Mouse (Mus musculus) kidney, embryonic 14.5 days (tissue): ENCODE measurements at regions not wholly inside any gene's neighbourhood (a gene's known extent, or its start where the extent isn't known, plus 50 kb on each side); places are given as distances from the start of the nearest gene placed in this dataset.
A peak's percentile ranks its signal among the peaks of the same experiment; 100 is the strongest.

ENCODE experiments used
- ATAC-seq: fragments of 200-750 bp; cut with Nextera tagmentation; 2 replicates; pipeline ENCODE4 v1.8.0; 2017; ENCODE audit warnings: moderate number of reproducible peaks, mild to moderate bottlenecking, moderate TSS enrichment, moderate library complexity; ENCODE audit not compliant: low FRiP score, low TSS enrichment
- H3K27ac ChIP-seq: fragments of 300-500 bp; sonication (generic); 2 replicates; pipeline ENCODE4 v1.5.1; 2014; ENCODE audit warnings: low read depth, mild to moderate bottlenecking, low read length, moderate library complexity, mixed read lengths
- H3K27me3 ChIP-seq: fragments of 300-500 bp; sonication (generic); 2 replicates; pipeline ENCODE4 v1.6.1; 2014; ENCODE audit warnings: mild to moderate bottlenecking, low read length; ENCODE audit not compliant: control insufficient read depth, insufficient read depth
- H3K36me3 ChIP-seq: fragments of 300-500 bp; sonication (generic); 2 replicates; pipeline ENCODE4 v1.6.1; 2014; ENCODE audit warnings: low read length, mixed read lengths; ENCODE audit not compliant: control insufficient read depth, insufficient read depth
- H3K4me1 ChIP-seq: fragments of 300-500 bp; sonication (generic); 2 replicates; pipeline ENCODE4 v1.6.1; 2014; ENCODE audit warnings: low read length, mixed read lengths; ENCODE audit not compliant: control insufficient read depth, insufficient read depth
- H3K4me2 ChIP-seq: fragments of 300-500 bp; sonication (generic); replicated peaks from 2 replicates; pipeline ENCODE4 v1.6.1; 2014; ENCODE audit warnings: low read depth, mild to moderate bottlenecking, low read length
- H3K4me3 ChIP-seq: fragments of 300-500 bp; sonication (generic); 2 replicates; pipeline ENCODE4 v1.5.1; 2014; ENCODE audit warnings: mild to moderate bottlenecking, low read length
- H3K9ac ChIP-seq: fragments of 300-500 bp; sonication (generic); 2 replicates; pipeline ENCODE4 v1.6.1; 2014; ENCODE audit warnings: low read depth, mild to moderate bottlenecking, low read length, moderate library complexity
- H3K9me3 ChIP-seq: fragments of 300-500 bp; sonication (generic); 2 replicates; pipeline ENCODE4 v1.6.1; 2016; ENCODE audit warnings: low read length; ENCODE audit not compliant: control insufficient read depth
- WGBS: fragments of 180-500 bp; shearing (Covaris S2); extraction: QIAGEN DNeasy Blood & Tissue Kit; methylation state at CpG from one replicate; pipeline ENCODE4 v1.1.7; 2014; 5-methylcytosine and 5-hydroxymethylcytosine counted together

DNA sequence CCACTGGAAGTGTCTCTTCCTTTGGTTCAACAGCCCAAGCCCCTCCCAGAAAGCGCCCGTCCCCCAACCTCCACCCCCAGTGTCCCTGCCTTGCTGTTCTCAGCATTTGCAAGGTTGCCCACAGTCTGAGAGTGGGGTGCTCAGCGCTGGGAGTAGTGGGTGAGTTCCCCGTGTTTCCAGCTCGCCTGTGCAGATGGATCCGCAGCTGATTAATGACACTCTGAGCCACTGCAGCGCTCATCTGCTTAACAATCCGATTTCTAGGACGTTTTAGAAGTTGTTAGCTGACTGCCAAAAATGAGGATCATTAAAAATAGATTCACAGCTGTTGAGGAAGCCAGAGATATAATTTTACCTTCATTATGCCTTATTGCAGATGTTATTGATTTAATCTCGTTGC lies 280.0 kb upstream of the Npvf start:
- Histone ChIP-seq H3K9me3 (no peaks in the 10 kb centered on the region), H3K9ac (no peak overlapping the region), H3K27me3 (no peaks in the 10 kb centered on the region), H3K4me2 (no peak overlapping the region), H3K36me3 (no peaks in the 10 kb centered on the region), H3K27ac (no peak overlapping the region), H3K4me3 (no peak overlapping the region), H3K4me1 (peaks cover 6% of the 10 kb centered on the region; the same call in 1 of the 2 replicates)
- WGBS = 65% methylated on average over 10 of the region's 10 CpGs
- ATAC-seq = no peak

DNA sequence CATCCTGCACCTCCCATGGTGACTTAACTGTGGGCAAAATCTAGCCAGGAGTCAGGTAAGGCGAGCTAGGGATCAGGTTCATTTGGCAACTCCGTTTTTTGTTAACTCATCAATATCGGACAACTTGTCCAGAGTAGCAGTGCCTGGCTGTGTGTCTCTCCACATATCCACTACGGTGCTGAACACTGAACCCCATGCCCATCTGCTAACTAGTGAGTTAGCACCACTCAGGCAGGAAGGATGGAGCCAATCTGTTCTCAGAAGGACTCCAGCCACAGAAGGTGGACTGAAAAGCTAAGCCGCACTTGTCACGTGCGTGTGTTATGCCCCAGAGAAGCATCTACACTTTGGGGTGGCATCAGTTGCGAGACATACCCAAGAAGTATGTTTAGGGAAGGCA lies 282.1 kb upstream of the Npvf start:
- peak overlapping the region; percentile 30; the same call in 1 of the 2 replicates for H3K27ac ChIP-seq

DNA sequence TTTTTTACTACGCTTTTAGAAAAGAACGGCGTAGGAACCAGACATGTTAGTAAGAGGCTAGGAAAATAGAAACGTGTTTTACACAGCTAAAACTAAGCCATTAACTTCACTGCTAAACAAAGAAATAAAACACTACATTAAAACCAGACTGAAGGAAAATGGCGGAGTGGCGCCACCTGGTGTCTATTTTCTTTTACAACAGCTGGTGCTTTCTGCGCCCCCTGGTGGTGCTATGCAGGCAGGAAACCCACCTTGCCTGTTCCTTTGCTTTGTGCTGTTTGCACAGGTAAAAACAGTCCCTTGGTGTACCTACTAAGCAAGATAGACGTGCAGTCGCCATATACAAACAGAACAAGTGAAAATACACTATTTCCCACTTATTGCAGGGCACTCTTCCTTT lies 282.9 kb upstream of the Npvf start:
- Histone ChIP-seq H3K9me3 (no peaks in the 10 kb centered on the region), H3K27me3 (no peaks in the 10 kb centered on the region), H3K4me1 (0 out of 2 replicates have a peak, but pooled peaks cover 5% of the 10 kb centered on the region), H3K9ac (no peak overlapping the region), H3K36me3 (no peaks in the 10 kb centered on the region), H3K4me2 (no peak overlapping the region), H3K4me3 (no peak overlapping the region), H3K27ac (no peak overlapping the region)
- WGBS = 21% methylated on average over 9 of the region's 9 CpGs
- ATAC-seq = no peak

More for the DNA sequence above, 282.1 kb upstream of the Npvf start:
- no peaks in the 10 kb centered on the region for H3K9me3 ChIP-seq
- no peak overlapping the region for H3K4me2 ChIP-seq
- WGBS = 84% methylated on average over 8 of the region's 8 CpGs
- H3K36me3 ChIP-seq = no peaks in the 10 kb centered on the region
- H3K27me3 ChIP-seq = no peaks in the 10 kb centered on the region
- ATAC-seq = no peak
- H3K4me3 ChIP-seq = no peak overlapping the region
- 0 out of 2 replicates have a peak, but pooled peaks cover 5% of the 10 kb centered on the region for H3K4me1 ChIP-seq
- no peak overlapping the region for H3K9ac ChIP-seq

DNA sequence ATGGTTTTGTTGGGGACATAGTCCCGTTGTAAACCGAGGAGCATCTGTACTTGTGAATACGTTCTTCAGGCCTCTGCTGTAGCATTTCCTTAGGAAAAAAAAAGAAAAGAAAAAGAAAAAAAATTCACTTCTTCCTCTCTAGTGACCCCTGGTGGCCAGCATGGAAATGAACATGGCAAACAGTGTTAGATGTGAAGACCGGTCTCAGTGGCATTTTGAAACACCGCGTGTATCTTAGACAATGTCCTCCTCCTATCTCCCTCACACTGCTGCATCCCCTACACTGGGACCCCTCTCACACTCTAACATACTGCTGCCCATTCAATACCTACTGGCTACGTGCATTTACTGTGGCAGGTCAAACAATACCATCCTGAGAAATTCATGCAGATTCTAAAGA lies 284.6 kb upstream of the Npvf start:
- H3K27me3 ChIP-seq = no peaks in the 10 kb centered on the region
- no peaks in the 10 kb centered on the region for H3K36me3 ChIP-seq
- no peak overlapping the region for H3K27ac ChIP-seq
- H3K4me3 ChIP-seq = no peak overlapping the region
- H3K4me2 ChIP-seq = no peak overlapping the region
- H3K4me1 ChIP-seq = 0 out of 2 replicates have a peak, but pooled peaks cover 2% of the 10 kb centered on the region
- WGBS = 22% methylated on average over 7 of the region's 7 CpGs
- H3K9ac ChIP-seq = no peak overlapping the region
- ATAC-seq = 0 out of 2 replicates have a peak, but pooled peaks have one; percentile 23
- H3K9me3 ChIP-seq = no peaks in the 10 kb centered on the region

DNA sequence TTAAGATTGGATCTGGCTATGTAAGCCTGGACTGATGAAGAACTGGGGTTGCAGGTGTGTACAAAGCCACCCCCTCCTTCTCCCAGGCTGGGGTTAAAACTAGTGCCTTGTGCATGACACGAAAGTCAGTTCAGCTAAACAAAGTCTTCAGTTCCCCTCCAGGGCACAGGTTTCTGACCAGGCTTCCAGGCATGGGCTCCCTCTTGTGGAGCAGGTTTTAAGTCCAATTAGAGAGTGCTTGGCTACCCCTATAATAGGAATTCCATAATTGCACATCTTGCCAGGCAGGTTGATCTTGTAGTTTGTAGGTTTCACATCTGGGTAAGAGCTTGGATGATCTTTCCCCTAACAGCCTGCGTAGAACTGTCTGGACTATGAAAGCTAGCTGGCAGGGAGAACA lies 285.2 kb upstream of the Npvf start:
- Histone ChIP-seq H3K27me3 (no peaks in the 10 kb centered on the region), H3K9me3 (no peaks in the 10 kb centered on the region), H3K4me1 (0 out of 2 replicates have a peak, but pooled peaks cover 2% of the 10 kb centered on the region), H3K9ac (no peak overlapping the region), H3K27ac (no peak overlapping the region), H3K4me3 (no peak overlapping the region), H3K4me2 (no peak overlapping the region), H3K36me3 (no peaks in the 10 kb centered on the region)
- WGBS = 47% methylated on average over 2 of the region's 2 CpGs
- ATAC-seq = peak; percentile 47

DNA sequence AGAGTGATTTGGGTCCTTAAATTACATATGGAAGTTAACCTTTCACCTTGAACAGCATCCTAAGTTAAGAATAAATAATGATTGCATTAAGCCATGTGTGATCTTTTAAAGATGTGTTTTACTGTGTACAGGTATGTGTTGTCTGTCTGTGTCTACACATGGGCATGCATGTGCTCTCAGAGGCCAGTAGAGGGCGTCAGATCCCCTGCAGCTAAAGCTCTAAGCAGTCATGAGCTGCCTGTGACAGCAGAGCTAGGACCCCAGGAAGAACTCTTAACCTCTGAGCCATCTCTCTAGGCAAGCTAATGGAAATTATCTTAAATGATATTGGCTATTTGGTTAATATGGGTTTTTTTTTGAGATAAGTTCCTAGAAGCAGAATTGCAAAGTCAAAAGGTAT lies 285.9 kb upstream of the Npvf start:
- H3K4me1 ChIP-seq = 0 out of 2 replicates have a peak, but pooled peaks cover 2% of the 10 kb centered on the region
- no peak overlapping the region for H3K27ac ChIP-seq
- H3K4me3 ChIP-seq = no peak overlapping the region
- no peaks in the 10 kb centered on the region for H3K27me3 ChIP-seq
- WGBS = 28% methylated on average over 1 of the region's 1 CpGs
- no peak overlapping the region for H3K4me2 ChIP-seq
- no peaks in the 10 kb centered on the region for H3K36me3 ChIP-seq
- no peak for ATAC-seq
- no peak overlapping the region for H3K9ac ChIP-seq
- H3K9me3 ChIP-seq = no peaks in the 10 kb centered on the region

DNA sequence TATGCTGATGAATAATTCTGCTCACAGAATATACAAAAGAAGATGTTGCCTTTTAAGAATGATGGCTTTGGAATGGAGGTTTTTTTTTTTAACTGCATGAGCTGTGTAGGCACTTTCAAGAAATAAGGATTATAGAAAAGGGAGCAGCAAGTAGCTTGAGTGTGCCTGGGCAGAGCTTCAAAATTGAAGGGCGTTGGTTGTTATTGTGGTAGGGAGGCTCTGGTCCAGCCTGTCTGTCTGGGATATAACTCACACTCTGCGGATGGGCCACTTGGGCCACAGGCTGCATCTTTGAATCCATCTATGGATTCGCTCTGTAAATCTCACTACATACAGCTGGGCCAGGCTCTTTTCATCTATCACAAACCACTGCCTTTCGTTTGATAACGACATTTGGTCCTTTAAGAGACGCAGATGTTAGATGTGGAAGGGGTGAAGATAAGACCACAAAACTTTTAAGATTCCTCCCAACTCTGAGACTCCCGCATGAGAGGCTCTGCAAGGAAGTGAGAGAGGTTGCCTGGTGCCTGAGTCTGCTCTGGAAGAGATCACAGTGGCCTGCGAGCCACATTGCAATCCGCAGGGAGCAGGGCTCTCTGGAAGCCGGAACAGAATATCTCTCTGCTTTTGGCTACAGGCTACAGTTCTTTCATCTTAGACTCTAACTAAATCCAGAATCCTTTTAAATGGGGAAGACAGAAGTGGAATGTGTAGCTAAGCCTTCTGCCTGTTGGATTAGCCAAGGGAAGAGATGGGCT lies 286.6 kb upstream of the Npvf start:
- Histone ChIP-seq H3K4me2 (no peak overlapping the region), H3K4me3 (no peak overlapping the region), H3K36me3 (no peaks in the 10 kb centered on the region), H3K9ac (no peak overlapping the region), H3K27ac (no peak overlapping the region), H3K4me1 (0 out of 2 replicates have a peak, but pooled peaks cover 2% of the 10 kb centered on the region), H3K27me3 (no peaks in the 10 kb centered on the region), H3K9me3 (no peaks in the 10 kb centered on the region)
- WGBS = 76% methylated on average over 10 of the region's 10 CpGs
- no peak for ATAC-seq

DNA sequence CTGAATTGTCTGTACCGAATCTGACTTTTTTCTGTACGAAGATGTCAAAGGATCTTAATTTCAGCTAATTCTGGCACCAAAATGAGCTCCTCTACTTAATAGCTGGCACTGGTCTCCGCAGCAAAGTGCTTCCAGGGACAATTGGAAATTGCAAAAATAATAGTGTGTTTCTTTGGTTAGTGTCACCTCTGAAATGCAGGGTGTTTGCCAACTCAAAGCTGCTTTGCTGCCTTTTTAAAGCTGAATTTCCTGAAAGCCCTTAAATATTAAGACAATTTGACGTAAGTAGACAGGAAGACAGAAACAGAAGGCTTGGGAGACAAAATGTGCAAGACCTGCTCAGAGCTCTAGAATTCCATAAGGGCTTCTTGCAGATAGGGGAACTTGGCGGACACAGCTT lies 288.5 kb upstream of the Npvf start:
- Histone ChIP-seq H3K4me2 (no peak overlapping the region), H3K36me3 (no peaks in the 10 kb centered on the region), H3K9me3 (no peaks in the 10 kb centered on the region), H3K4me3 (no peak overlapping the region), H3K4me1 (no peaks in the 10 kb centered on the region), H3K9ac (no peak overlapping the region), H3K27me3 (no peaks in the 10 kb centered on the region), H3K27ac (no peak overlapping the region)
- 90% methylated on average over 5 of the region's 5 CpGs for WGBS
- ATAC-seq = no peak

DNA sequence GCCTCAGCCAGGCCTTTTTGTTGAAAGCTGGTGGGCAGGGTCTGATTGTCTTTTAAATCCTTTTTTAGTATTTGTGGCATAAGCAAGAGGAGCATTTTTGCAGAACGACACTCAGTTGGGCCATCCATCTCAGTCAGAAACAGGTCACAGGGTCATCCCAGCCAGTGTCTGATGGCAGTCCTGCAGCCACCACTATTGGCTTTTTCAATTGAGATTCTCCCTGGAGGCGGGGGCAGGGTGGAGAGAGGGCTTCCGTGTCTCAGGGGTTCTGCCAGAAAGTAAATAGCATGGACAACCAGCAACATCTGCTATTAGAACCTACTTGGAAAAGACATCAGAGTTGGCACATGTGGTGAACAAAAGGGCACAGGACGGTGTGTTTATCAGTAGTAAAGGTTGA lies 293.8 kb upstream of the Npvf start:
- H3K36me3 ChIP-seq = no peaks in the 10 kb centered on the region
- H3K9ac ChIP-seq = no peak overlapping the region
- no peak for ATAC-seq
- WGBS = 49% methylated on average over 4 of the region's 4 CpGs
- H3K4me3 ChIP-seq = no peak overlapping the region
- peaks cover 11% of the 10 kb centered on the region; the same call in 1 of the 2 replicates for H3K4me1 ChIP-seq
- H3K4me2 ChIP-seq = no peak overlapping the region
- H3K27me3 ChIP-seq = no peaks in the 10 kb centered on the region
- H3K9me3 ChIP-seq = no peaks in the 10 kb centered on the region
- no peak overlapping the region for H3K27ac ChIP-seq
